Mouse (Mus musculus): ENCODE data around the gene Slco3a1.

DNA sequence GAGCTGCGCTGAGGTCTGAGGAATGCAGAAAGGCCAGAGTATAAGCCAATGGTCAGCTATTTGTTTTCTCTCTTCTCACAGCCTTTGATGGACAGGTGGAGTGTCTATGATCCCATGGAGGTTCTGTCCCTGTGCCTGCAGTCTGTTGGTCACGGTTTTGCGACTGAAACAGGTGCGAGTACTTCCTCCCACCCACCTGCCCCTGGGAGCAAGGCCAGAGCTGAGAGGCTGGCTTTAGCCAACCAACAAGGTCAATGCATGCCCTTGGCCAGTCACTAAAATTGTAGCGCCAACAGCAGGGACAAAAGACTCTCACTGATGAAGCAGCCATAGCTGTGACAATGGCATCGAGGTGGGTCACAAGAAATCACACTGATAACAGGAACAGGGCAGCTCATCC is 154.9 kb downstream of the Slco3a1 start:
- TF ChIP-seq EP300 (IDR thresholded peaks at IDR 0.05; ENCODE audit: low read depth) (no peak), CTCF (IDR thresholded peaks at IDR 0.05; ENCODE audit: low read depth) (no peak)
